Mouse (Mus musculus) hindbrain, embryonic 14.5 days (tissue): Measurements from ENCODE around the gene Hist1h1t. TPM values are rescaled to one million over a fixed set of nuclear protein-coding genes. Genes with fewer than 3 reads are reported as not detected.
A peak's percentile ranks its signal among the peaks of the same experiment; 100 is the strongest.
"Not testable (repeated sequence)": the region's sequence is repeated elsewhere in the genome, so short reads cannot be mapped to it uniquely, and the experiment has no call there.

ENCODE experiments used
- ATAC-seq: fragments of 200-750 bp; cut with Nextera tagmentation; 2 replicates; pipeline ENCODE4 v1.8.0; 2017; ENCODE audit warnings: moderate number of reproducible peaks, mild to moderate bottlenecking, moderate TSS enrichment, moderate library complexity; ENCODE audit not compliant: low FRiP score
- DNase-seq: peaks from one replicate; pipeline ENCODE4 v3.0.0-alpha.2; 2015; ENCODE audit warnings: low spot score
- H3K27ac ChIP-seq: fragments of 300-500 bp; sonication (generic); 2 replicates; pipeline ENCODE4 v1.5.1; 2014; ENCODE audit warnings: mild to moderate bottlenecking, moderate library complexity
- H3K27me3 ChIP-seq: fragments of 300-500 bp; sonication (generic); 2 replicates; pipeline ENCODE4 v1.6.1; 2014; ENCODE audit warnings: mild to moderate bottlenecking, low read length, mixed read lengths; ENCODE audit not compliant: control insufficient read depth, insufficient read depth
- H3K36me3 ChIP-seq: fragments of 300-500 bp; sonication (generic); replicated peaks from 2 replicates; pipeline ENCODE4 v1.6.1; 2014; ENCODE audit not compliant: control insufficient read depth, insufficient read depth
- H3K4me1 ChIP-seq: fragments of 300-500 bp; sonication (generic); replicated peaks from 2 replicates; pipeline ENCODE4 v1.6.1; 2014; ENCODE audit warnings: antibody characterized with exemption, low read length, mixed read lengths; ENCODE audit not compliant: control insufficient read depth, insufficient read depth
- H3K4me2 ChIP-seq: fragments of 300-500 bp; sonication (generic); replicated peaks from 2 replicates; pipeline ENCODE4 v1.6.1; 2014; ENCODE audit warnings: mild to moderate bottlenecking, moderate library complexity
- H3K4me3 ChIP-seq: fragments of 300-500 bp; sonication (generic); replicated peaks from 2 replicates; pipeline ENCODE4 v1.5.1; 2014; ENCODE audit warnings: mild to moderate bottlenecking, low read length
- H3K9ac ChIP-seq: fragments of 300-500 bp; sonication (generic); 2 replicates; pipeline ENCODE4 v1.6.1; 2014
- H3K9me3 ChIP-seq: fragments of 300-500 bp; sonication (generic); 2 replicates; pipeline ENCODE4 v1.6.1; 2016; ENCODE audit warnings: low read length; ENCODE audit not compliant: control insufficient read depth
- WGBS: fragments of 180-500 bp; shearing (Covaris S2); extraction: QIAGEN DNeasy Blood & Tissue Kit; methylation state at CpG from one replicate; pipeline ENCODE4 v1.1.7; 2014; 5-methylcytosine and 5-hydroxymethylcytosine counted together
- polyA plus RNA-seq: library from polyadenylated mRNA; unstranded; fragments of >200 nt; fragmentation: Nextera tagmentation; extraction: Ambion mirVana; gene quantifications from 2 replicates; pipeline ENCODE4 v1.2.1, GENCODE M21; 2014

The Hist1h1t gene
- polyA plus RNA-seq, 1 experiment from 2014 or later, result not detected

DNA sequence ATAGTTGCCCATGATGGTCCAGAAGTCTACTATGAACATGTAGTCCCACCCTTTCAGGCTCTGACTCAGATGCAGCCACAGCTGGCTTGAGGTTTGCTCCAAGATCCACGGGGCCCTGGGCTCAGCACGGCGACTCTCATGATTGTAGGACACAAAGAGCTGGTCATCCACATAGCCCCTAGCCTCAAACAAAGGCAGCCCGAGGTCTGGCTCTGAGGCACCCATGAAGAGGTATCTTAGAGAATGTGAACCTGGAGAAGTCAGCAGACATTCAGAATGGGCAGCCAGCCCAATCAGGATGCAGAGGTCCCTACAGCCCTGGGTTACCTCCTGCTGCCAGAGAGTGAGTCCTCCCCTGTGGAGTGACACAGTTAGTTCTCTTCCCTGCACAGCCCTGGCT is 12.4 kb downstream of the Hist1h1t start:
- H3K4me3 ChIP-seq, result no peak overlapping the region
- DNase-seq, result no peak
- no peak for ATAC-seq
- H3K9ac ChIP-seq, result no peak overlapping the region
- H3K9me3 ChIP-seq, result no peaks in the 10 kb centered on the region
- H3K4me2 ChIP-seq, result no peak overlapping the region
- H3K27me3 ChIP-seq, result no peaks in the 10 kb centered on the region
- H3K36me3 ChIP-seq, result no peaks in the 10 kb centered on the region
- no peak overlapping the region for H3K27ac ChIP-seq
- 80% methylated on average over 4 of the region's 4 CpGs for WGBS
- peaks cover 9% of the 10 kb centered on the region; the same call in 1 of the 2 replicates for H3K4me1 ChIP-seq

- 84% methylated on average over 4 of the region's 4 CpGs for WGBS
- ATAC-seq, result no peak
- Histone ChIP-seq H3K4me3 (no peak overlapping the region), H3K4me2 (no peak overlapping the region), H3K9me3 (no peaks in the 10 kb centered on the region), H3K9ac (no peak overlapping the region), H3K27me3 (no peaks in the 10 kb centered on the region), H3K36me3 (no peaks in the 10 kb centered on the region), H3K27ac (no peak overlapping the region), H3K4me1 (peaks cover 9% of the 10 kb centered on the region; the same call in 1 of the 2 replicates)
- no peak for DNase-seq
These were observed 13.0 kb downstream of the Hist1h1t start for GRCm38 (mm10) chr13:23708654-23709053.

DNA sequence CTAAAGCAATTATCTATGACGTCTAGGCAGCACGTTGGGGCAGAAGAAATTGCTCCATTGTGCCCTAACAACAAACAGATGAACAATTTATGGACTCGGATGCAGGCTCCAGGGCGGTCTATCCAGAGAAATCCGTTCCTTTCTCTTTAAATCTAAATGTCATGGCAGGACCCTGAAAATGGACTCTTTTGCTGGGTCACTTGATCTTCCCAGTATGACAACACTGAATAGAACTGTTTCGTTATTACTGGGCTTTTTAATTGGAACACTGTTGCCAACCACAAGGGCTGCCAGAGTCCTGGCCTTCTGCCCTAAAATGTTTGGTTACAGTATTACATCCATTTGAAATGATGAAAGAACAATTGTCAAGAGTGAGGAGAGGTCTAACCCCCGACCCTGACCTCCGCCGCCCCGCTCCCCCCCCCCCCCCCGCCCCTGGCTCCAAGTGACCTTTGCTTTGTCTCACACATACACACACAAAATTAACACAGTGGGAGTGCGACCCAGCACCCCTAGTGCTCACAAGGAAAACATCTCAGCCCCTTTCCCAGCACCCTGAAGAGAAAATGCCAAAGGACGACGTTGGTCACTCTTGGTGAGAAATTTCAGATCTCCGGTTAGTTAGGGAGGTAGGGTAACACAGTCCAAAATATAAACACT is 14.2 kb downstream of the Hist1h1t start:
- no peak for DNase-seq
- Histone ChIP-seq H3K27me3 (no peaks in the 10 kb centered on the region), H3K4me2 (peak overlapping the region; percentile 65), H3K4me3 (peak overlapping the region; percentile 30), H3K9me3 (no peaks in the 10 kb centered on the region), H3K9ac (peak overlapping the region; percentile 55), H3K4me1 (peaks cover 9% of the 10 kb centered on the region; the same call in 1 of the 2 replicates), H3K27ac (no peak overlapping the region), H3K36me3 (no peaks in the 10 kb centered on the region)
- WGBS, result 16% methylated on average over 15 of the region's 15 CpGs
- ATAC-seq, result no peak

GRCm38 (mm10) chr13:23710374-23711089 is 14.9 kb downstream of the Hist1h1t start, which contains the start of gene Hfe:
Hfe (minus strand) TSS chr13:23710854.
- Histone ChIP-seq H3K27ac (0 out of 2 replicates have a peak within 1 kb of the TSS, but pooled peaks have one; percentile 29), H3K27me3 (no peaks in the 10 kb centered on the region), H3K36me3 (no peaks in the 10 kb centered on the region), H3K9ac (peak within 1 kb of the TSS; percentile 55), H3K4me3 (peak within 1 kb of the TSS; percentile 30), H3K4me1 (peaks cover 9% of the 10 kb centered on the region; the same call in 1 of the 2 replicates), H3K9me3 (no peaks in the 10 kb centered on the region), H3K4me2 (peak within 1 kb of the TSS; percentile 65)
- DNase-seq, result peak; percentile 38
- 0 out of 2 replicates have a peak, but pooled peaks have one; percentile 59 for ATAC-seq
- 5% methylated on average over 17 of the region's 17 CpGs for WGBS

DNA sequence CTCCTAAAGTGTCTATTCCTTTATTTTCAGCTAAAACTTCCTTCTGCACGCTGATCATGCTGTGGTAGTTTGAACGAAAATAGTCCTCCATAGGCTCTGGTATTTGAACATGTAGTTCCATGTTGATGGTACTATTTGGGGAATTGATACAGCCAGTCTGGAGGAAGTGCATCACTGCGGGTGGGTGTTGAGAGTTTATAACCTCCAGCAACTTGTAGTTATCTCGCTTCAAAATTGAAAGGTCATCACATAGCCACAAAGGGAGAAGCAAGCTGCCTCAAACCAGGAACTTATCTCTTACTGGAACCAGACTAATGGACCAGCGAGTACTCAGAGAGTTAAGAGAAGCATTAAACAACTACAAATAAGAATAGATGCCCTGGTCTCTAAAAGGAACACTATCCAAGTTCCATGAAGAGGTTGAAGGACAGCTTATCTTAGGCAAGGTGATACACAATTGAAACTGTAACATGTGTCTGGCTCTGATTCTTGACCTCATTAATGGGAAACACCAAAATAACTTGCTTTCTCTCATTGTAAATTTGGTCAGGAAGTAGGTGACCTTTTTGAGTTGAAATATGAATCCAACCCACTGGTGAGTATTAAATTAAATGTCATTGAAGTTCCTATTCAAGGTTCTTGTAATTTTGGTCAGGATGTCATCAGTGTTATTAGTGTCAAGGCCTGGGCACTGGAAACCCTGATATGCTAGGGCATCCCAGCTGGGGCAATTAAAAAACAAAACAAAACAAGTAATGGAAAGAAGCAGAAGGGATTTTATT is 20.8 kb downstream of the Hist1h1t start:
- no peak for ATAC-seq
- WGBS, result 86% methylated on average over 5 of the region's 5 CpGs

GRCm38 (mm10) chr13:23717176-23717575 is 21.6 kb downstream of the Hist1h1t start:
- H3K9ac ChIP-seq, result no peak overlapping the region
- no peak overlapping the region for H3K27ac ChIP-seq
- H3K4me3 ChIP-seq, result no peak overlapping the region
- ATAC-seq, result no peak
- no peak for DNase-seq
- no peak overlapping the region for H3K4me2 ChIP-seq
- H3K36me3 ChIP-seq, result no peaks in the 10 kb centered on the region
- H3K4me1 ChIP-seq, result no peaks in the 10 kb centered on the region
- no peaks in the 10 kb centered on the region for H3K27me3 ChIP-seq
- 61% methylated on average over 11 of the region's 11 CpGs for WGBS
- no peaks in the 10 kb centered on the region for H3K9me3 ChIP-seq

More for the DNA sequence above, 20.8 kb downstream of the Hist1h1t start:
- no peaks in the 10 kb centered on the region for H3K27me3 ChIP-seq
- H3K4me1 ChIP-seq, result no peaks in the 10 kb centered on the region
- H3K4me2 ChIP-seq, result no peak overlapping the region
- H3K9ac ChIP-seq, result no peak overlapping the region
- H3K27ac ChIP-seq, result no peak overlapping the region
- DNase-seq, result no peak
- no peaks in the 10 kb centered on the region for H3K9me3 ChIP-seq
- no peaks in the 10 kb centered on the region for H3K36me3 ChIP-seq
- H3K4me3 ChIP-seq, result no peak overlapping the region

GRCm38 (mm10) chr13:23717593-23718245 is 22.1 kb downstream of the Hist1h1t start:
- 18% methylated on average over 2 of the region's 2 CpGs for WGBS
- H3K4me3 ChIP-seq, ATAC-seq, H3K4me2 ChIP-seq, DNase-seq, H3K9ac ChIP-seq, H3K9me3 ChIP-seq, H3K4me1 ChIP-seq, H3K27ac ChIP-seq, H3K27me3 ChIP-seq, H3K36me3 ChIP-seq: not testable (repeated sequence)

DNA sequence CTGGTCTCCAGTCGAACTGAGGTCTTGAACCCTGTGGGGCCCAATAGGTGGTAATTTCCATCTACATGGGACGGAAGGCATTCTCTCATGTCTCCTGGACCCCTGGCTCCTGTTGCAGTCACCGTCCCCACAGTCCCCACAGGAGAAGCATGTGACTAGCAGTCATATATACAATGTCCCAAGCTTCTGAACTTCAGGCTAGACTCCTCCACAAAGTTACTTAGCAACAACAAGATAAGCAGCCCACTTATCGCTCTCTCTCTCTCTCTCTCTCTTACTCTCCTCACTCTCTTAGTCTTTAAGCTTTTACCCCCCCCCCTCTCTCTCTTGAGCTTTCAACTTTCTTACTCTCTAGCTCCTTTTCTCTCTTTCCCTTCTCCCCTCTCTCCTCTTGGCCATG is 28.6 kb downstream of the Hist1h1t start:
- Histone ChIP-seq H3K4me1 (no peaks in the 10 kb centered on the region), H3K4me2 (no peak overlapping the region), H3K9me3 (no peaks in the 10 kb centered on the region), H3K27me3 (no peaks in the 10 kb centered on the region), H3K4me3 (no peak overlapping the region), H3K9ac (no peak overlapping the region), H3K36me3 (no peaks in the 10 kb centered on the region), H3K27ac (no peak overlapping the region)
- ATAC-seq (no peak), DNase-seq (no peak)
- WGBS, result 77% methylated on average over 4 of the region's 4 CpGs
